Mouse (Mus musculus) kidney, postnatal 0 days (tissue): Measurements from ENCODE around the gene Ncbp3. TPM values are rescaled to one million over a fixed set of nuclear protein-coding genes. Genes with fewer than 3 reads are reported as not detected.

Experiments used
- ATAC-seq: fragments of 200-750 bp; cut with Nextera tagmentation; replicated peaks from 2 replicates; pipeline ENCODE4 v1.8.0; 2017; ENCODE audit warnings: low read depth, moderate number of reproducible peaks, moderate TSS enrichment, moderate library complexity; ENCODE audit not compliant: low FRiP score
- DNase-seq: peaks from one replicate; pipeline ENCODE4 v3.0.0-alpha.2; 2016; ENCODE audit warnings: low spot score
- H3K27ac ChIP-seq: fragments of 300-500 bp; sonication (generic); 2 replicates; pipeline ENCODE4 v1.5.1; 2014; ENCODE audit warnings: mild to moderate bottlenecking
- H3K27me3 ChIP-seq: fragments of 300-500 bp; sonication (generic); 2 replicates; pipeline ENCODE4 v1.6.1; 2014; ENCODE audit warnings: low read length, mixed read lengths; ENCODE audit not compliant: insufficient read depth
- H3K36me3 ChIP-seq: fragments of 300-500 bp; sonication (generic); 2 replicates; pipeline ENCODE4 v1.6.1; 2014; ENCODE audit warnings: low read length, mixed read lengths; ENCODE audit not compliant: insufficient read depth
- H3K4me1 ChIP-seq: fragments of 300-500 bp; sonication (generic); replicated peaks from 2 replicates; pipeline ENCODE4 v1.6.1; 2014; ENCODE audit warnings: antibody characterized with exemption, low read length, mixed read lengths; ENCODE audit not compliant: insufficient read depth
- H3K4me2 ChIP-seq: fragments of 300-500 bp; sonication (generic); 2 replicates; pipeline ENCODE4 v1.6.1; 2014; ENCODE audit warnings: mild to moderate bottlenecking, low read length, moderate library complexity, mixed read lengths
- H3K4me3 ChIP-seq: fragments of 300-500 bp; sonication (generic); replicated peaks from 2 replicates; pipeline ENCODE4 v1.5.1; 2014; ENCODE audit warnings: low read depth, low read length
- H3K9ac ChIP-seq: fragments of 300-500 bp; sonication (generic); 2 replicates; pipeline ENCODE4 v1.6.1; 2014; ENCODE audit warnings: low read depth, low read length
- H3K9me3 ChIP-seq: fragments of 300-500 bp; sonication (generic); replicated peaks from 2 replicates; pipeline ENCODE4 v1.6.1; 2016; ENCODE audit warnings: low read length, inconsistent platforms, mixed read lengths
- CTCF ChIP-seq: IDR thresholded peaks from 2 replicates; pipeline ENCODE4 v1.5.1; 2016; ENCODE audit warnings: antibody characterized with exemption, low read depth, mild to moderate bottlenecking, moderate library complexity
- WGBS: fragments of 180-500 bp; shearing (Covaris S2); extraction: QIAGEN DNeasy Blood & Tissue Kit; methylation state at CpG from one replicate; pipeline ENCODE4 v1.1.7; 2014; 5-methylcytosine and 5-hydroxymethylcytosine counted together
- polyA plus RNA-seq: library from polyadenylated mRNA; unstranded; fragments of >200 nt; fragmentation: Nextera tagmentation; extraction: Ambion mirVana; gene quantifications from 2 replicates; pipeline ENCODE4 v1.2.1, GENCODE M21; 2015

Ncbp3 gene
- polyA plus RNA-seq, 1 experiment from 2014 or later, result 6.2 TPM

- H3K27me3 ChIP-seq, result no peaks in the 10 kb centered on the region
- no peak for TF ChIP-seq CTCF
- ATAC-seq (no peak), DNase-seq (no peak)
- H3K4me1 ChIP-seq, result no peaks in the 10 kb centered on the region; the same call in 1 of the 2 replicates
- no peak overlapping the region for H3K4me2 ChIP-seq
- 56% methylated on average over 6 of the region's 6 CpGs for WGBS
- no peaks in the 10 kb centered on the region for H3K9me3 ChIP-seq
- no peak overlapping the region for H3K27ac ChIP-seq
- H3K36me3 ChIP-seq, result no peaks in the 10 kb centered on the region
- no peak overlapping the region for H3K9ac ChIP-seq
- H3K4me3 ChIP-seq, result no peak overlapping the region
Observed at GRCm38 (mm10) chr11:73087700-73088480, 40.3 kb downstream of the Ncbp3 start.

DNA sequence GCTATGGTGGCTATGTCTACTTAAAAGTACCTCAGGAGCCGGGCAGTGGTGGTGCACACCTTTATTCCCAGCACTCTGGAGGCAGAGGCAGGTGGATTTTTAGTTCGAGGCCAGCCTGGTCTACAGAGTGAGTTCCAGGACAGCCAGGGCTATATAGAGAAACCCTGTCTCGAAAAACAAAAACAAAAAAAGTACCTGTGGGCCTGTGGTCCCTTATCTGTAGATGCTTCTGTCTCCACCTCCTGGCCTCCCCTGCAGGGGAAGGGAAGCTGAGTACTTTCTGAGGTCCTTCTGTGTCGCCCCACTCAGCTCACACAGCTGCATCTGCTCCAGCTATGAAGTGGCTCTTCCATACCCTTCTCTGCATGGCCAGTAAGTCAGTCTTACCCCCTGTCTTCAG is 42.7 kb downstream of the Ncbp3 start, which contains the start of gene Itgae:
Itgae (plus strand) TSS at position 301 of the 400 bp plus-strand sequence.
- no peak within 1 kb of the TSS for H3K27ac ChIP-seq
- no peaks in the 10 kb centered on the region; the same call in 1 of the 2 replicates for H3K4me1 ChIP-seq
- 81% methylated on average over 4 of the region's 4 CpGs for WGBS
- ATAC-seq (no peak), DNase-seq (no peak)
- H3K9ac ChIP-seq, result no peak within 1 kb of the TSS
- no peaks in the 10 kb centered on the region for H3K27me3 ChIP-seq
- H3K36me3 ChIP-seq, result no peaks in the 10 kb centered on the region
- TF ChIP-seq CTCF, result no peak
- no peak within 1 kb of the TSS for H3K4me3 ChIP-seq
- H3K9me3 ChIP-seq, result no peaks in the 10 kb centered on the region
- H3K4me2 ChIP-seq, result no peak within 1 kb of the TSS

DNA sequence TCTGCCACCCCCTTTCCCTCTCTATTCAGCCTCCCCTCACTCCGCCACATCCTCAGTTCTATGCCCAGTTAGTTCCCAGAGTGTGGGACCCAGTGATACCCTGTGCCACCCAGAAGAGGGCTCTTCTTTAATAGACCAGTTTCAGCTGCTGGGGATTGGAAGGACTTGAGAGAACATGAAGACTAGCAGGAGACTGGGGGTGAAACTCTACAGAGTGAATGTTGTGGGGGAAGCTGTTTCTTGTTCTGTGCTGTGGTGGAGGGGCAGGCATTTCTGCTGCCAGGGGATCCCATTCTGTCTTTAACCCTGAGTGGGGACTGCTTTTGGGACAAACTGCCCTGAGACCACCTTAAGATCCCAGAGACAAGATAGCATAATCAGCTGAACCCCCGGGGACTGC is 43.2 kb downstream of the Ncbp3 start:
- Histone ChIP-seq H3K9me3 (no peaks in the 10 kb centered on the region), H3K4me3 (no peak overlapping the region), H3K4me2 (no peak overlapping the region), H3K36me3 (no peaks in the 10 kb centered on the region), H3K27ac (no peak overlapping the region), H3K4me1 (no peaks in the 10 kb centered on the region), H3K9ac (no peak overlapping the region), H3K27me3 (no peaks in the 10 kb centered on the region)
- 85% methylated on average over 2 of the region's 2 CpGs for WGBS
- DNase-seq, result no peak
- TF ChIP-seq CTCF, result no peak
- no peak for ATAC-seq

DNA sequence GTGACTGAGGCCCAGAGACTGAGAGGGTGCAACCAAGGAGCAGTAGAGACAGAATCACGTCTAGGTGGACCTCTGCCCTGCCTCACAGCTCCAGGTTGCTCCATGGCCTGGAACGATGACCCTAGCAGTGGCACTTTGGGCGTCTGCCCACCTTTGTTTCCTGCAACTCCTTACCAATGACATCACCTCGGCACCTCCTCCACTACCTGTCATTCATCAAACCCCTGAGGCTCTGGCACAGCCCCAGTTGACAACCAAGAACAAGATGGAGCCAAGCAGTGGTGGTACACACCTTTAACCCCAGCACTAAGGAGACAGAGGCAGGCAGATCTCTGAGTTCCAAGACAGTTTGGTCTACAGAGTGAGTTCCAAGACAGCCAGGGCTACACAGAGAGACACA is 44.5 kb downstream of the Ncbp3 start:
- Histone ChIP-seq H3K4me1 (no peaks in the 10 kb centered on the region), H3K9me3 (no peaks in the 10 kb centered on the region), H3K36me3 (no peaks in the 10 kb centered on the region), H3K4me2 (no peak overlapping the region), H3K4me3 (no peak overlapping the region), H3K27ac (no peak overlapping the region), H3K27me3 (no peaks in the 10 kb centered on the region), H3K9ac (no peak overlapping the region)
- WGBS, result 73% methylated on average over 4 of the region's 4 CpGs
- TF ChIP-seq CTCF, result no peak
- no peak for ATAC-seq
- no peak for DNase-seq

DNA sequence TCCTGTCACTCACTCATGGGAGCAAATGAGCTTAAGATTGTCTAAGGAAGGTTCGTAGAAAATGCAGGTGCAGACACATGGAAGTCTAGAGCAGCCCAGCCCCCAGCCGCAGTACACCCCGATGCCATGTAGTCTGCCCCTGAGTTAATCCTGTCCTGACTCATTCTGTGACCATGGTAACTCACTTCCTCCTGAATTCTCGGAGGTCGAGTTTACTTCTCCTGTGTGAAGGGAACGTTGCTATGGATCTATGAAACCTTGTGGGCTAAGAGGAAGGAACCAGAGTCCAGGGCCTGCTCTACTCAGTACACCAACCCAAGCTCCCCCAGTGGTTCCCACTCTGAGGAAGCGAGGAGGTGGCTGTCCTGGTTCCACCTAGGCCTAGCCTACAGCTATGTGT is 45.3 kb downstream of the Ncbp3 start:
- ATAC-seq (no peak), DNase-seq (no peak)
- no peak overlapping the region for H3K9ac ChIP-seq
- no peaks in the 10 kb centered on the region for H3K27me3 ChIP-seq
- H3K36me3 ChIP-seq, result no peaks in the 10 kb centered on the region
- TF ChIP-seq CTCF, result no peak
- H3K4me1 ChIP-seq, result no peaks in the 10 kb centered on the region
- no peak overlapping the region for H3K27ac ChIP-seq
- H3K4me3 ChIP-seq, result no peak overlapping the region
- 72% methylated on average over 7 of the region's 7 CpGs for WGBS
- no peak overlapping the region for H3K4me2 ChIP-seq
- no peaks in the 10 kb centered on the region for H3K9me3 ChIP-seq

GRCm38 (mm10) chr11:73094231-73094995 is 46.8 kb downstream of the Ncbp3 start:
- Histone ChIP-seq H3K27ac (no peak overlapping the region), H3K9ac (no peak overlapping the region), H3K4me3 (no peak overlapping the region), H3K4me2 (no peak overlapping the region), H3K9me3 (no peaks in the 10 kb centered on the region), H3K4me1 (no peaks in the 10 kb centered on the region), H3K36me3 (no peaks in the 10 kb centered on the region), H3K27me3 (no peaks in the 10 kb centered on the region)
- no peak for ATAC-seq
- no peak for DNase-seq
- no peak for TF ChIP-seq CTCF
- 74% methylated on average over 11 of the region's 11 CpGs for WGBS
